Mouse (Mus musculus): ENCODE measurements around the gene Nip7. TPM values are rescaled to one million over a fixed set of nuclear protein-coding genes. Genes with fewer than 3 reads are reported as not detected.
"Not testable (repeated sequence)": the region's sequence is repeated elsewhere in the genome, so short reads cannot be mapped to it uniquely, and the experiment has no call there.

Nip7 gene
- polyA plus RNA-seq, 1 experiment from 2014 or later = 99.7 TPM

DNA sequence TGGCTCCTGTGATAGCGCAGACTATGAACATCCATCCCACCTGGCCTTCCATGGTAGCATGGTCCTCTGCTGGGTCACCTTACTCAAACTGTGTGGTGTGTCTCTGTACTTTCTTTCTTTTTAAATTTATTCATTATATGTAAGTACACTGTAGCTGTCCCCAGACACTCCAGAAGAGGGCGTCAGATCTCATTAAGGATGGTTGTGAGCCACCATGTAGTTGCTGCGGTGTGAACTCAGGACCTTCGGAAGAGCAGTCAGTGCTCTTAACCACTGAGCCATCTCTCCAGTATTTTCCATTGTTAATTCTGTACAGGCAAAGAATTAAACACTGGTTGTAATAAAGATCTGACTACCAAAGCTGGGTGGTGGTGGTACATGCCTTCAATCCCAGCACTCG is 51.4 kb downstream of the Nip7 start:
- DNase-seq (ENCODE audit: low spot score); H3K36me3 ChIP-seq (ENCODE audit: control insufficient read depth, insufficient read depth, low read length); H3K9ac ChIP-seq (ENCODE audit: low read length); H3K4me3 ChIP-seq (ENCODE audit: low read depth, low read length); H3K9me3 ChIP-seq (ENCODE audit: control insufficient read depth, low read length); H3K4me2 ChIP-seq (ENCODE audit: low read depth, low read length, severe bottlenecking); H3K27ac ChIP-seq (ENCODE audit: low read depth, low read length); ATAC-seq (replicated peaks; ENCODE audit: low FRiP score); H3K27me3 ChIP-seq (ENCODE audit: control insufficient read depth, insufficient read depth, low read length); H3K4me1 ChIP-seq (replicated peaks; ENCODE audit: control insufficient read depth, insufficient read depth, low read length): not testable (repeated sequence)
- WGBS = 92% methylated on average over 5 of the region's 5 CpGs

DNA sequence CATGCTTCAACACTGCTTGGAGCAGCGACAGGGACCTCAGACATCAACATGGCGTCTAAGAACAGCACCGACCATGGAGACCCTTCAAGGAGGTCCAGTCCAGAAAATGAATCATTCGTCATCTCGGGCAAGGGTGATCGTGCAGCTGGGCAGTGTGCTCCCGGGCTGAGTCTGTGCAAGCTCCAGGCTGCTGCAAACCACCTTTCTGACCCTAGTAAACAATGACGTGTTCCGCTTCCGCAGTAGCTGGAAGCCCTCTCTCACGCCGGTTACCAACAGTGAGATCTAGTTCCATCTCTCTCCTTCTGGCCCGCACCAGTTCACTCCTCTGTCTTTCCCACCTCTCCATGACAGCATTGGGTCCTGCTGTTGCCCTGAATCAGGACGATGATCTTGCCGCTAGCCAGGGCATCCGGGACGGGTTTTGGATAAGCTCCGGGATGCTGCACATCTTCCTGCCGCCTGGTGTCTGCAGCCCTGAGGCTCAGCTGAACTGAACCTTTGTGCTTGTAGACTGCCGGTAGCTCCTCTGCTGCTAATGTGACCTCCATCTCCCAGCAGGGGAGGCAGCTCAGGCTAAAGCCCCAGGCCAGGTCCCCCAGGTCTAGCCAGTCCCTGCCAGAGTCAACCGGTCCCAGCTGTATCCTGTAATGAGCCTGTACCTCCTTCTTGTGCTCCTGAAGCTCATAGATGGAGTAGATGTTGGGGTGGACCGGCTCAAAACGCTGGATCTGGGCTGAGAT is 52.5 kb downstream of the Nip7 start:
- WGBS = 68% methylated on average over 23 of the region's 23 CpGs
- H3K4me2 ChIP-seq (ENCODE audit: low read depth, low read length, severe bottlenecking) = no peak overlapping the region
- no peaks in the 10 kb centered on the region for H3K9me3 ChIP-seq (ENCODE audit: control insufficient read depth, low read length)
- H3K27ac ChIP-seq (ENCODE audit: low read depth, low read length) = no peak overlapping the region
- no peaks in the 10 kb centered on the region; the same call in 1 of the 2 replicates for H3K4me1 ChIP-seq (replicated peaks; ENCODE audit: control insufficient read depth, insufficient read depth, low read length)
- H3K27me3 ChIP-seq (ENCODE audit: control insufficient read depth, insufficient read depth, low read length) = no peaks in the 10 kb centered on the region
- H3K9ac ChIP-seq (ENCODE audit: low read length) = no peak overlapping the region
- no peak overlapping the region for H3K4me3 ChIP-seq (ENCODE audit: low read depth, low read length)
- no peak for ATAC-seq (replicated peaks; ENCODE audit: low FRiP score)
- H3K36me3 ChIP-seq (ENCODE audit: control insufficient read depth, insufficient read depth, low read length) = no peaks in the 10 kb centered on the region
- no peak for DNase-seq (ENCODE audit: low spot score)

DNA sequence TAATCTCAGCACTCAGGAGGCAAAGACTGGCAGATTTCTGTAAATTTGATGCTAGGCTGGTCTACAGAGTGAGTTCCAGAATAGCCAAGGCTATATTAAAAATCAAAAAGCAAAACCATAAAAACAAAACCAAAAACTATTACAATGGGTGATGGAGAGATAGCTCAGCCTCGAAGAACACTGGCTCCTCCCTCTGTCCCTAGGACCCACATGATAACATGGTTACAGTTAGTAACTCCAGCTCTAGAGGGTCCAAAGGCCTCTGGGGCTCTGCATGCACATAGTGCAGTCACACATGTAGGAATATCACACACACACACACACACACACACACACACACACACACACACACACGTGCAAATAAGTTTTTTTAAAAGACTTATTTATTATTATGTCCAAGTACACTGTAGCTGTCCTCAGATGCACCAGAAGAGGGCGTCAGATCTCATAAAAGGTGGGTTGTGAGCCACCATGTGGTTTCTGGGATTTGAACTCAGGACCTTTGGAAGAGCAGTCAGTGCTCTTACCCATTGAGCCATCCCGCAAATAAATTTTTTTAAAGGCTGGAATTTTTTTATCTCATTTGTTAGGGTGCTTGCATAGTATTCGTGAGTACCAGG is 53.2 kb downstream of the Nip7 start:
- no peak for DNase-seq (ENCODE audit: low spot score)
- H3K4me3 ChIP-seq (ENCODE audit: low read depth, low read length) = no peak overlapping the region

More for the DNA sequence above, 53.2 kb downstream of the Nip7 start:
- H3K9ac ChIP-seq (ENCODE audit: low read length) = no peak overlapping the region
- no peaks in the 10 kb centered on the region; the same call in 1 of the 2 replicates for H3K4me1 ChIP-seq (replicated peaks; ENCODE audit: control insufficient read depth, insufficient read depth, low read length)
- no peaks in the 10 kb centered on the region for H3K36me3 ChIP-seq (ENCODE audit: control insufficient read depth, insufficient read depth, low read length)
- no peak for ATAC-seq (replicated peaks; ENCODE audit: low FRiP score)
- H3K9me3 ChIP-seq (ENCODE audit: control insufficient read depth, low read length) = no peaks in the 10 kb centered on the region
- WGBS = 91% methylated on average over 5 of the region's 5 CpGs
- no peak overlapping the region for H3K4me2 ChIP-seq (ENCODE audit: low read depth, low read length, severe bottlenecking)
- no peaks in the 10 kb centered on the region for H3K27me3 ChIP-seq (ENCODE audit: control insufficient read depth, insufficient read depth, low read length)
- H3K27ac ChIP-seq (ENCODE audit: low read depth, low read length) = no peak overlapping the region

Small RNA genes lying within 50 kb of the gene (microRNA-seq; reads per million reads assigned to microRNA genes)
- gene Mir7075 (ENCODE audit: insufficient number of aligned reads) = not detected

Other genes starting within 250 kb of the Nip7 start
- gene Has3, start 186.6 kb upstream of the Nip7 start, polyA plus RNA-seq (2014; fragmentation: Nextera tagmentation; extraction: Ambion mirVana) = 0.29 and 0.95 TPM in 2 replicates
- 79.6 and 80.9 TPM in 2 replicates for gene Utp4, start 163.2 kb upstream of the Nip7 start, polyA plus RNA-seq (2014; fragmentation: Nextera tagmentation; extraction: Ambion mirVana)
- gene Sntb2, start 121.1 kb upstream of the Nip7 start, polyA plus RNA-seq (2014; fragmentation: Nextera tagmentation; extraction: Ambion mirVana) = 7.9 and 9.5 TPM in 2 replicates
- 84.9 and 85.5 TPM in 2 replicates for gene Vps4a, start 25.7 kb upstream of the Nip7 start, polyA plus RNA-seq (2014; fragmentation: Nextera tagmentation; extraction: Ambion mirVana)
- 47.1 and 48.3 TPM in 2 replicates for gene Pdf, start 8.3 kb upstream of the Nip7 start, polyA plus RNA-seq (2014; fragmentation: Nextera tagmentation; extraction: Ambion mirVana)
- gene Cog8, start 188 bp upstream of the Nip7 start, polyA plus RNA-seq (2014; fragmentation: Nextera tagmentation; extraction: Ambion mirVana) = 43.3 and 43.8 TPM in 2 replicates
- not detected in 2 replicates for gene Tmed6, start 8.8 kb downstream of the Nip7 start, polyA plus RNA-seq (2014; fragmentation: Nextera tagmentation; extraction: Ambion mirVana)
- gene Terf2, start 39.7 kb downstream of the Nip7 start, polyA plus RNA-seq (2014; fragmentation: Nextera tagmentation; extraction: Ambion mirVana) = 15.9 and 18.3 TPM in 2 replicates
- 168 and 173 TPM in 2 replicates for gene Cyb5b, start 93.8 kb downstream of the Nip7 start, polyA plus RNA-seq (2014; fragmentation: Nextera tagmentation; extraction: Ambion mirVana)
- gene Nfat5, start 236.6 kb downstream of the Nip7 start, polyA plus RNA-seq (2014; fragmentation: Nextera tagmentation; extraction: Ambion mirVana) = 10.1 and 14.5 TPM in 2 replicates